ENCODE assay signal across 15 mouse cellular contexts in genomic region chr7:67471295-67471694, GRCm38 (mm10).
DNase-seq lines count a peak whose midpoint lies in the region; ATAC-seq lines count a peak whose summit lies in the region.
"Had no signal": no experiment of that assay in that cellular context is flagged by ENCODE, and none has a peak within 500 bp of the region (broad histone marks: within the 10 kb centered on the region; RNA-seq: fewer than 3 reads in every experiment).

No protein-coding gene starts in this region.

- no peaks in the 10 kb centered on the region for H3K36me3 ChIP-seq in heart, embryonic 15.5 days
- no peaks in the 10 kb centered on the region for H3K36me3 ChIP-seq in lung, embryonic 15.5 days
- H3K36me3 ChIP-seq: G1E; hindbrain, embryonic 13.5 days; liver, embryonic 15.5 days had no signal

- H3K4me3 ChIP-seq in heart, embryonic 15.5 days, result no peak overlapping the region
- H3K4me3 ChIP-seq in lung, embryonic 15.5 days, result no peak overlapping the region
- H3K4me3 ChIP-seq: forebrain, embryonic 13.5 days; hindbrain, embryonic 13.5 days; liver, embryonic 15.5 days had no signal

- no peaks in the 10 kb centered on the region for H3K9me3 ChIP-seq in heart, embryonic 15.5 days (replicated peaks)
- no peaks in the 10 kb centered on the region for H3K9me3 ChIP-seq in lung, embryonic 15.5 days
- H3K9me3 ChIP-seq: forebrain, embryonic 13.5 days; G1E; hindbrain, embryonic 13.5 days; liver, embryonic 15.5 days had no signal

- peaks cover 15% of the 10 kb centered on the region for H3K4me1 ChIP-seq in heart, embryonic 15.5 days (replicated peaks)
- peaks cover 19% of the 10 kb centered on the region for H3K4me1 ChIP-seq in lung, embryonic 15.5 days
- H3K4me1 ChIP-seq: liver, embryonic 15.5 days had no signal

- H3K4me2 ChIP-seq in heart, embryonic 15.5 days, result peak overlapping the region; percentile 31
- H3K4me2 ChIP-seq in lung, embryonic 15.5 days, result peak overlapping the region; percentile 12; the same call in 1 of the 2 replicates
- H3K4me2 ChIP-seq: forebrain, embryonic 13.5 days; hindbrain, embryonic 13.5 days; liver, embryonic 15.5 days had no signal

- ATAC-seq in heart, embryonic 15.5 days (replicated peaks; ENCODE audit: insufficient number of reproducible peaks, insufficient read depth, low FRiP score, low read depth), result peak; percentile 61
- ATAC-seq in lung, embryonic 15.5 days (ENCODE audit: borderline replicate concordance, extremely low read depth, low FRiP score, low TSS enrichment), result peak; percentile 88
- ATAC-seq: forebrain, embryonic 13.5 days had no signal

- peak; percentile 19 for DNase-seq in adrenal gland, adult 2 months
- DNase-seq in adrenal gland, adult (ENCODE audit: inconsistent age in 2 of 2, low spot score in 1 of 2), result no peak
- peak; percentile 12 for DNase-seq in adipocyte (ENCODE audit: low spot score)
- DNase-seq in cerebellum, postnatal 4 days (ENCODE audit: low spot score in 2 of 2), result no peak
- DNase-seq in ovary, adult 18-20 months (ENCODE audit: low spot score), result no peak
- no peak for DNase-seq in frontal cortex, postnatal 36 days (ENCODE audit: low spot score in 2 of 2)
- DNase-seq: adrenal gland, adult 8-10 months; cerebellum, postnatal 14 days; thymus, postnatal 4 days had no signal

- 36% methylated on average over 11 of the region's 11 CpGs for WGBS in heart, embryonic 15.5 days
- WGBS in lung, embryonic 15.5 days, result 38% methylated on average over 11 of the region's 11 CpGs

- H3K9ac ChIP-seq in heart, embryonic 15.5 days, result no peak overlapping the region
- no peak overlapping the region for H3K9ac ChIP-seq in lung, embryonic 15.5 days
- H3K9ac ChIP-seq: forebrain, embryonic 13.5 days; hindbrain, embryonic 13.5 days; liver, embryonic 15.5 days had no signal

- no peaks in the 10 kb centered on the region for H3K27me3 ChIP-seq in heart, embryonic 15.5 days
- H3K27me3 ChIP-seq in lung, embryonic 15.5 days, result no peaks in the 10 kb centered on the region
- H3K27me3 ChIP-seq: hindbrain, embryonic 13.5 days; liver, embryonic 15.5 days had no signal

- peak overlapping the region; percentile 65 for H3K27ac ChIP-seq in heart, embryonic 15.5 days
- H3K27ac ChIP-seq in lung, embryonic 15.5 days, result peak overlapping the region; percentile 46
- H3K27ac ChIP-seq: forebrain, embryonic 13.5 days; hindbrain, embryonic 13.5 days; liver, embryonic 15.5 days had no signal

Comparison
In these comparisons a context has a peak if more than half of its experiments do, and no peak if none do; other contexts are left out.
1. DNase-seq: peak in adrenal gland, adult 2 months (single experiment) and adipocyte (single experiment); none in adrenal gland, adult (0 of 2), cerebellum, postnatal 4 days (0 of 2), ovary, adult 18-20 months (single experiment) and frontal cortex, postnatal 36 days (0 of 2).